Mouse (Mus musculus): ENCODE data around the gene Slc5a3. TPM values are rescaled to one million over a fixed set of nuclear protein-coding genes. Genes with fewer than 3 reads are reported as not detected.

Slc5a3 gene
- total and polyA plus RNA-seq, 3 experiments: 2.9 to 6.7 TPM; not detected in 1

DNA sequence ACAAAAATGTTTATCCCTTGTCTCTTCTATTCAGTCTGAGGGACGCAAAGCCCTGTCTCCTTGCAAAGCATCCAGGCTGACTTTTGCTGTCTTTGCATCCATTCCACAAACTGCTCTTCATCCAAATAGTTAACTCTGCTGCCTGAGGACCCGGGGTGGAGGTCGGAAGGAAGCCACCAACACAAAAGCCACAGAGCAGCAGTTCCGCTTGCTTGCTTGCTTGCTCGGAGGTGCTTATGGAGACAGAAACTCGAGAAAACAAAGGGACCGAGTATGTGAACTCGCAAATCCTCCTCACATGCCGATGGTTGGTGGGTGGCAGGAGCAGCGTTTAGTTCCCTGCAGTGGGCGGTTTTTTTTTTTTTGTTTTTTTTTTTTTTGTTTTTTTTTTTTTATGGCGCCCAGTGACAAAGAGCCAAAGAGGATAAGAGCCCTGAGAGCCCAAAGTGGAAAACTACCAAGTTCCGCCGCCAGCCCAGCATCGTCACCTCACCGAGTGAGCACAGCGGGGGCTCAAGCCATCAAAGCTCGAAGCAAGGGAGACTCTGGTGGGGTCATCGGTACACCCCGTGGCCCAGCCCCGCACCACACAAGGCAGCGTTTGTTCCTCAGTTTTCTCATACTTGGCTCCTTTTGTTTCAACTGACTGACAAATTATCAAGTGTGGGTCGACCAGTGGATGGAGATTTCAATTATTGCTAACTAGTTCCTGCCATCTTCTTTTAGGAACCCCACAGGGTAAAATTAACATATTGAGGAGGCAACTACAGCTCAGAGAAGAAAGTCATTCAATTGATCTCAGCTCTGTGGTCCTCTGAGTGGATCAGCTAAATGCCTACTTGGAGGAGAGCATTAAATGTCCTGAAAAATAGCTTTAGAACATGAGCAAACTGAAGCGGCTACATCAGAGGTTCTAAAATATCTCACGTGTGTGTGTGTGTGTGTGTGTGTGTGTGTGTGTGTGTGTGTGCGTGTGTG, 38.7 kb upstream of the Slc5a3 start:
- Histone ChIP-seq H3K27ac (ENCODE audit: control insufficient read depth, low read depth, low read length) (no peak overlapping the region), H3K36me3 (ENCODE audit: control insufficient read depth in 1 of 2, insufficient read depth in 2 of 2, low read length in 2 of 2) (no peaks in the 10 kb centered on the region), H3K27me3 (ENCODE audit: control insufficient read depth in 1 of 2, insufficient read depth in 2 of 2, low read length in 2 of 2) (peaks cover 12% of the 10 kb centered on the region in 2 experiments), H3K4me1 (ENCODE audit: control insufficient read depth in 1 of 2, insufficient read depth in 2 of 2, low read length in 2 of 2) (no peaks in the 10 kb centered on the region), H3K79me2 (ENCODE audit: control insufficient read depth, insufficient read depth, low read length, poor library complexity) (no peaks in the 10 kb centered on the region), H3K4me3 (ENCODE audit: control insufficient read depth in 1 of 2, insufficient read depth in 1 of 2, low read depth in 2 of 2, low read length in 2 of 2) (no peak overlapping the region), H3K9me3 (replicated peaks; ENCODE audit: insufficient read depth, low read length) (no peaks in the 10 kb centered on the region), H3K9ac (ENCODE audit: control insufficient read depth, low read depth, low read length, poor library complexity, severe bottlenecking) (no peak overlapping the region)
- no peak for TF ChIP-seq CTCF (IDR thresholded peaks at IDR 0.05 in 2 of 3, conservative IDR thresholded peaks at IDR 0.05 in 1 of 3; ENCODE audit: control insufficient read depth in 1 of 3, insufficient read depth in 1 of 3, low read depth in 2 of 3, low read length in 3 of 3, poor library complexity in 1 of 3, severe bottlenecking in 1 of 3)
- TF ChIP-seq EP300 (IDR thresholded peaks at IDR 0.05; ENCODE audit: low read depth in 1 of 2, low read length in 2 of 2): no peak
- no peak for TF ChIP-seq USF1 (IDR thresholded peaks at IDR 0.05; ENCODE audit: low read depth, low read length)
- TF ChIP-seq USF2 (IDR thresholded peaks at IDR 0.05; ENCODE audit: borderline replicate concordance in 1 of 2, insufficient read depth in 1 of 2, low read depth in 1 of 2, low read length in 2 of 2): no peak
- no peak for TF ChIP-seq ZC3H11A (IDR thresholded peaks at IDR 0.05; ENCODE audit: low read depth, low read length)
- TF ChIP-seq POLR2A (IDR thresholded peaks at IDR 0.05; ENCODE audit: control insufficient read depth in 1 of 2, insufficient read depth in 1 of 2, low read depth in 1 of 2, low read length in 2 of 2, poor library complexity in 1 of 2): no peak
- no peak for TF ChIP-seq ETS1 (IDR thresholded peaks at IDR 0.05; ENCODE audit: low read depth, low read length)
- no peak for TF ChIP-seq ZKSCAN1 (IDR thresholded peaks at IDR 0.05; ENCODE audit: low read depth, low read length)
- no peak for TF ChIP-seq MAZ (IDR thresholded peaks at IDR 0.05; ENCODE audit: low read depth, low read length)
- TF ChIP-seq KAT2A (conservative IDR thresholded peaks at IDR 0.05; ENCODE audit: low read depth, low read length): no peak
- no peak for TF ChIP-seq POLR2AphosphoS5 (IDR thresholded peaks at IDR 0.05; ENCODE audit: borderline replicate concordance, low read depth, low read length)
- TF ChIP-seq GATA1 (IDR thresholded peaks at IDR 0.05; ENCODE audit: low read depth, low read length): no peak
- no peak for TF ChIP-seq MYB (IDR thresholded peaks at IDR 0.05; ENCODE audit: low read depth, low read length)
- no peak for TF ChIP-seq NRF1 (IDR thresholded peaks at IDR 0.05; ENCODE audit: insufficient read depth, low read depth, low read length, poor library complexity, severe bottlenecking)
- TF ChIP-seq MEF2A (IDR thresholded peaks at IDR 0.05; ENCODE audit: extremely low read depth, insufficient replicate concordance, low read depth, low read length, poor library complexity, severe bottlenecking): no peak
- TF ChIP-seq RCOR1 (IDR thresholded peaks at IDR 0.05; ENCODE audit: low read depth, low read length): no peak
- TF ChIP-seq UBTF (IDR thresholded peaks at IDR 0.05; ENCODE audit: borderline replicate concordance, insufficient read depth, low read depth, low read length): no peak
- no peak for TF ChIP-seq MXI1 (IDR thresholded peaks at IDR 0.05; ENCODE audit: low read depth, low read length)
- no peak for DNase-seq (ENCODE audit: low read depth, low spot score)

Measured in MEL (cell line).